Mouse (Mus musculus): ENCODE data around the gene Zswim3.

- TF ChIP-seq CTCF (IDR thresholded peaks at IDR 0.05; ENCODE audit: insufficient read depth, low read depth, low read length) = no peak
- no peak for TF ChIP-seq POLR2A (IDR thresholded peaks at IDR 0.05; ENCODE audit: insufficient read depth, low read depth, low read length)
These were observed 16.2 kb downstream of the Zswim3 start for GRCm38 (mm10) chr2:164821060-164821459.
